Comparison of ENCODE assay signal across 26 mouse cellular contexts in genomic region chr4:120391591-120391990, GRCm38 (mm10). TPM values are rescaled to one million over a fixed set of nuclear protein-coding genes. Genes with fewer than 3 reads are reported as not detected.
DNase-seq lines count a peak whose midpoint lies in the region; ATAC-seq and TF ChIP-seq lines count a peak whose summit lies in the region.
"Had no signal": no experiment of that assay in that cellular context is flagged by ENCODE, and none has a peak within 500 bp of the region (broad histone marks: within the 10 kb centered on the region; RNA-seq: fewer than 3 reads in every experiment).

No protein-coding gene starts in this region.

- no peaks in the 10 kb centered on the region for H3K9me3 ChIP-seq in heart, embryonic 12.5 days (replicated peaks)
- no peaks in the 10 kb centered on the region for H3K9me3 ChIP-seq in heart, postnatal 0 days (replicated peaks; ENCODE audit: control insufficient read depth, low read length)
- no peaks in the 10 kb centered on the region for H3K9me3 ChIP-seq in lung, postnatal 0 days (ENCODE audit: low read length)
- H3K9me3 ChIP-seq: forebrain, embryonic 13.5 days; hindbrain, embryonic 12.5 days; midbrain, embryonic 13.5 days; neural tube, embryonic 13.5 days had no signal

- H3K9ac ChIP-seq in heart, embryonic 12.5 days: no peak overlapping the region
- H3K9ac ChIP-seq in heart, postnatal 0 days (replicated peaks; ENCODE audit: low read depth, low read length): no peak overlapping the region
- no peak overlapping the region for H3K9ac ChIP-seq in lung, postnatal 0 days (replicated peaks; ENCODE audit: low read depth)
- H3K9ac ChIP-seq: forebrain, embryonic 13.5 days; hindbrain, embryonic 12.5 days; liver, embryonic 14.5 days; midbrain, embryonic 13.5 days; neural tube, embryonic 13.5 days had no signal

- no peak overlapping the region for H3K4me2 ChIP-seq in heart, embryonic 12.5 days
- H3K4me2 ChIP-seq in heart, postnatal 0 days (ENCODE audit: low read depth, low read length): no peak overlapping the region
- H3K4me2 ChIP-seq in lung, postnatal 0 days (replicated peaks; ENCODE audit: low read depth, low read length): no peak overlapping the region
- H3K4me2 ChIP-seq: forebrain, embryonic 13.5 days; hindbrain, embryonic 12.5 days; midbrain, embryonic 13.5 days; neural tube, embryonic 13.5 days had no signal

- no peak for ATAC-seq in heart, embryonic 12.5 days (ENCODE audit: insufficient number of reproducible peaks, low FRiP score)
- ATAC-seq in heart, postnatal 0 days (ENCODE audit: insufficient read depth, low read depth): no peak
- ATAC-seq in lung, postnatal 0 days: peak; percentile 59
- ATAC-seq: CD4-positive, CD25-positive, alpha-beta regulatory T cell, adult 4 months; forebrain, embryonic 13.5 days; hindbrain, postnatal 0 days; intestine, postnatal 0 days; midbrain, embryonic 13.5 days had no signal

- H3K36me3 ChIP-seq in heart, embryonic 12.5 days: no peaks in the 10 kb centered on the region
- H3K36me3 ChIP-seq in heart, postnatal 0 days (replicated peaks; ENCODE audit: control insufficient read depth, insufficient read depth, low read length): no peaks in the 10 kb centered on the region
- no peaks in the 10 kb centered on the region for H3K36me3 ChIP-seq in lung, postnatal 0 days (ENCODE audit: insufficient read depth, low read length)
- H3K36me3 ChIP-seq: hindbrain, embryonic 12.5 days; midbrain, embryonic 13.5 days; neural tube, embryonic 13.5 days had no signal

- no peak for DNase-seq in heart, adult 8-10 months (ENCODE audit: low spot score)
- no peak for DNase-seq in heart, postnatal 0 days (ENCODE audit: low spot score)
- no peak for DNase-seq in heart, adult 9 months (ENCODE audit: low spot score in 2 of 2)
- peak; percentile 43 for DNase-seq in lung, postnatal 0 days (ENCODE audit: low spot score)
- DNase-seq in lung, postnatal 25 days (ENCODE audit: low spot score): no peak
- DNase-seq: adrenal gland, postnatal 14 days; cerebellum, adult 11 months; cerebellum, adult 9-10 months; cerebellum, postnatal 36 days; gastrocnemius, postnatal 10 days; kidney, postnatal 14 days; layer of hippocampus, adult 9-11 months; liver; right cerebral cortex, postnatal 4 days; thymus, postnatal 4 days had no signal

- no peak for TF ChIP-seq EP300 in heart, postnatal 0 days (IDR thresholded peaks at IDR 0.05; ENCODE audit: low read depth)
- peak; percentile 33; the same call in 1 of the 2 replicates for TF ChIP-seq EP300 in lung, postnatal 0 days (IDR thresholded peaks at IDR 0.05)

- peaks cover 51% of the 10 kb centered on the region for H3K4me1 ChIP-seq in heart, embryonic 12.5 days (replicated peaks)
- H3K4me1 ChIP-seq in heart, postnatal 0 days (ENCODE audit: control insufficient read depth, insufficient read depth): peaks cover 26% of the 10 kb centered on the region
- no peaks in the 10 kb centered on the region for H3K4me1 ChIP-seq in lung, postnatal 0 days (ENCODE audit: insufficient read depth, low read depth, low read length)

- no peaks in the 10 kb centered on the region for H3K27me3 ChIP-seq in heart, embryonic 12.5 days (replicated peaks)
- H3K27me3 ChIP-seq in heart, postnatal 0 days (ENCODE audit: control insufficient read depth, insufficient read depth, low read length): no peaks in the 10 kb centered on the region
- H3K27me3 ChIP-seq in lung, postnatal 0 days (replicated peaks; ENCODE audit: insufficient read depth, low read length): no peaks in the 10 kb centered on the region
- H3K27me3 ChIP-seq: hindbrain, embryonic 12.5 days; neural tube, embryonic 13.5 days had no signal

- TF ChIP-seq CTCF in heart, postnatal 0 days (IDR thresholded peaks at IDR 0.05; ENCODE audit: low read depth): no peak
- TF ChIP-seq CTCF in lung, postnatal 0 days (IDR thresholded peaks at IDR 0.05): no peak

- WGBS in heart, embryonic 12.5 days: 57% methylated on average over 6 of the region's 6 CpGs
- 54% methylated on average over 6 of the region's 6 CpGs for WGBS in heart, postnatal 0 days
- 53% methylated on average over 6 of the region's 6 CpGs for WGBS in lung, postnatal 0 days

- H3K4me3 ChIP-seq in heart, embryonic 12.5 days: no peak overlapping the region
- no peak overlapping the region for H3K4me3 ChIP-seq in heart, postnatal 0 days (ENCODE audit: low read depth, low read length)
- no peak overlapping the region for H3K4me3 ChIP-seq in lung, postnatal 0 days (ENCODE audit: low read depth, low read length)
- H3K4me3 ChIP-seq: forebrain, embryonic 13.5 days; hindbrain, embryonic 12.5 days; midbrain, embryonic 13.5 days; neural tube, embryonic 13.5 days had no signal

- H3K27ac ChIP-seq in heart, embryonic 12.5 days (ENCODE audit: poor library complexity, severe bottlenecking): peak overlapping the region; percentile 93
- H3K27ac ChIP-seq in heart, postnatal 0 days (ENCODE audit: low read depth): peak overlapping the region; percentile 85
- H3K27ac ChIP-seq in lung, postnatal 0 days (ENCODE audit: low read length): no peak overlapping the region
- H3K27ac ChIP-seq: forebrain, embryonic 13.5 days; hindbrain, embryonic 12.5 days; hindbrain, postnatal 0 days; liver, embryonic 14.5 days; macrophage; midbrain, embryonic 13.5 days; neural tube, embryonic 13.5 days; stomach, postnatal 0 days had no signal

RNA-seq across cellular contexts. Expression of gene Scmh1, which starts 13.5 kb away (rescaled TPM):
- polyA plus RNA-seq in heart, embryonic 12.5 days (2016; fragmentation: Nextera tagmentation; extraction: Ambion mirVana): 90.1 and 102 TPM in 2 replicates
- total RNA-seq in heart, adult 8-10 months (2022): 10 to 100 TPM; 58.6 to 65.6 (median 61.3) TPM
- total RNA-seq in heart, postnatal 0 days (2014; rRNA removed; ENCODE audit: low replicate concordance): 26.8 and 28.3 TPM in 2 replicates
- polyA plus RNA-seq in heart, postnatal 0 days (2015; fragmentation: Nextera tagmentation; extraction: Ambion mirVana): 49.8 and 51.5 TPM in 2 replicates
- 24.6 and 26.1 TPM in 2 replicates for polyA plus RNA-seq in lung, postnatal 0 days (2015; fragmentation: Nextera tagmentation; extraction: Ambion mirVana)
